Mouse (Mus musculus) left cerebral cortex, adult 2 months (tissue): ENCODE results near the gene Rhno1. TPM values are rescaled to one million over a fixed set of nuclear protein-coding genes. Genes with fewer than 3 reads are reported as not detected.

Source experiments
- DNase-seq, 2 experiments: peaks; one replicate each; pipeline ENCODE4 v3.0.0; 2021 to 2022; ENCODE audit warnings: low spot score in 2 of 2, mixed read lengths in 1 of 2; ENCODE audit errors: extremely low spot score in 1 of 2
- H3K27ac ChIP-seq: fragments of 200-600 bp; 2 replicates; pipeline ENCODE4 v1.8.1; 2022
- H3K4me3 ChIP-seq: fragments of 200-600 bp; 2 replicates; pipeline ENCODE4 v1.8.1; 2022
- CTCF ChIP-seq: fragments of 200-600 bp; IDR thresholded peaks from 2 replicates; pipeline ENCODE4 v1.8.1; 2022; ENCODE audit warnings: antibody characterized with exemption, mild to moderate bottlenecking, moderate library complexity
- intact Hi-C: fragments of 180-260 bp; cut with DNase I; formaldehyde crosslinking; loops from one replicate; pipeline ENCODE4 v1.15.1; 2025
- long read RNA-seq, 2 experiments: library from polyadenylated mRNA; stranded (forward); transcript quantifications; one replicate each; pipeline ENCODE4 v2.0.0; 2021; ENCODE audit warnings: borderline mapping rate in 2 of 2
- total RNA-seq, 2 experiments: library from RNA; stranded (reverse); gene quantifications; 2 replicates each; pipeline ENCODE4 v1.2.3; 2021

The Rhno1 gene
- 10 to 100 TPM; 18.4 to 19.1 TPM for total RNA-seq
- long read RNA-seq, experiment 1, transcript Rhno1-202 (3 exons, 1,108 nt) = major isoform, 7 of 17 reads
- long read RNA-seq, experiment 1, partial matches to known transcripts = 2 of 17 reads
- long read RNA-seq, experiment 1, other reads (novel, unspliced or antisense) = 3 of 17 reads
- long read RNA-seq, experiment 2, transcript Rhno1-202 (3 exons, 1,108 nt) = major isoform, 5 of 10 reads
- long read RNA-seq, experiment 2, partial matches to known transcripts = 0 of 10 reads
- long read RNA-seq, experiment 2, other reads (novel, unspliced or antisense) = 1 of 10 reads

- Histone ChIP-seq H3K27ac (peak within 1 kb of the TSS; percentile 78), H3K4me3 (peak within 1 kb of the TSS; percentile 70)
- TF ChIP-seq CTCF = no peak; the same call in 1 of the 2 replicates
- intact Hi-C loops = loop anchor here (5.0 kb wide), 1 partner anchor 50 kb away; no protein-coding TSS in a partner anchor
- DNase-seq = peak; percentile 83 to 86
Observed at GRCm38 (mm10) chr6:128362381-128363006, at the start of gene Rhno1, which contains the start of gene Foxm1. Gene Rhno1 (minus strand): TSS chr6:128362911. Gene Foxm1 (plus strand): TSS chr6:128362967.

DNA sequence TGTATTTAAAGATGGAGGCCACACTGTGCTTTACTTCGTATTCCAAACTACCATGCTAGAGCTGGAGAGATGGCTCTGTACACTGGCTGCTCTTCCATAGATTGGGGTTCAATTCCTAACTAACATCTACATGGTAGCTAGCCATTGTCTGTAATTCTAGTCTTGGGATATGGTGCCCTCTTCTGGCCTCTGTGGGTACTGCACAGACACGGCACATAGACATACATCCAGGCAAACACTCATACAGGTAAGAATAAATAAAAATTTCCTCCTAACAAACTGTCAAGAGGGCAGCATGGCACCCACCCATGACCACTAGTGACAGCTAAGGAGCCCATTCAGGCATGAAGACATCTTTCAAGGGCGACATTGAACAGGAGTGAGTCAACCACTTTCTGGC lies 48.4 kb upstream of the Rhno1 start:
- H3K4me3 ChIP-seq = no peak overlapping the region
- peak; percentile 98 for TF ChIP-seq CTCF
- intact Hi-C loops = loop anchor here (2.0 to 5.0 kb wide), 3 partner anchors 49 to 176 kb away; partner anchors contain the start of genes Foxm1 and Rhno1
- no peak overlapping the region for H3K27ac ChIP-seq
- DNase-seq = peak; percentile 78 to 89

GRCm38 (mm10) chr6:128410305-128410704 lies 47.6 kb upstream of the Rhno1 start:
- no peak overlapping the region for H3K4me3 ChIP-seq
- DNase-seq = peak in 1 of 2 experiments; percentile 35
- no peak for TF ChIP-seq CTCF
- no peak overlapping the region for H3K27ac ChIP-seq
- intact Hi-C loops = loop anchor here (2.0 to 5.0 kb wide), 3 partner anchors 48 to 176 kb away; partner anchors contain the start of genes Foxm1 and Rhno1

DNA sequence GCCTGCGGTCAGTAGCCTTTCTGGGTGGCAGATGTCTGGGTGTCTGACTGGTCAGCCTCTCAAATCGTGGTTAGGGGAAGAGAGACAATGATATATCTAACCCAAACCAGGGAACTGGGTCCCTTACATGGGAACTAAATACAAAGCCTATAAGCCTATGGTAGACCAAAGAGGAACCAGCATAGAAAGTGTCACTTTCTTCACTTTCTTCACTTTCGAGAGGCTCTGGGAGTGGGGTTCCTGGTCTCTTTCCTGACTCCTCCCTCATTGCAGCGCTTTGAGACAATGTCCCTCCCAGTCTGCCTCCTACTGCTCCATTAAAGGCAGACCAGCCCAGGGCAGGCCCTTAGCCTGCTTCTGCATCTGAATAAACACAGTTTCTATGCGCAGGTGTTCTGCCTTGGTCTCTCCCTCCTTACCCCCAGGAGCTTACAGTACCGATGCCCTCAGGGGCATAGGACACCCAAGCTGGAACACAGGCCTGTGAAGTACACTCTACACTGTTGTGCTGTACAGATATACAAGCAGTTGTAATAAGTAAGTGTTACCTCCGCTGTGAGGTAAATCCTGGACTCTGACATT lies 45.9 kb upstream of the Rhno1 start:
- Histone ChIP-seq H3K4me3 (no peak overlapping the region), H3K27ac (no peak overlapping the region)
- intact Hi-C loops = no loop called here
- TF ChIP-seq CTCF = no peak
- no peak for DNase-seq

DNA sequence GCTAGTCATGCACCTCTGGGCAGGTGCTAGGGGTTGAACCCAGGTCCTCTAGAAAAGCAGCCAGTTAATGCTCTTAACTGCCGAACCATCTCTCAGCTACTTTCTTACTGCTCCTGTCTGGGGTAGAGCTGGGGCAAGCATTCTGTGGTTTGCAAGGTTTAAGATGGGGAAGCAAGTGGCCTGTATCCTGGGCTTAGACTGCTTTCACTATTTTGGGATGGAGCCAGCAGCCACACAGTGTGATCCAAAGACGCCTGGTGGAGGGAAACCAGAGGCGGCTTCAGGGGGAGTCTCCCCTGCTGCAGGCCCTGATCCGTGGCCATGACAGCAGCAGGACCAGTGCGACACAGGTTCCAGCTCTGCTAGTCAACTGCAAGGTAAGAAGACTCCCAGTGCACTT lies 42.0 kb upstream of the Rhno1 start:
- no peak overlapping the region for H3K4me3 ChIP-seq
- no peak overlapping the region for H3K27ac ChIP-seq
- no peak for TF ChIP-seq CTCF
- intact Hi-C loops = no loop called here
- no peak for DNase-seq

DNA sequence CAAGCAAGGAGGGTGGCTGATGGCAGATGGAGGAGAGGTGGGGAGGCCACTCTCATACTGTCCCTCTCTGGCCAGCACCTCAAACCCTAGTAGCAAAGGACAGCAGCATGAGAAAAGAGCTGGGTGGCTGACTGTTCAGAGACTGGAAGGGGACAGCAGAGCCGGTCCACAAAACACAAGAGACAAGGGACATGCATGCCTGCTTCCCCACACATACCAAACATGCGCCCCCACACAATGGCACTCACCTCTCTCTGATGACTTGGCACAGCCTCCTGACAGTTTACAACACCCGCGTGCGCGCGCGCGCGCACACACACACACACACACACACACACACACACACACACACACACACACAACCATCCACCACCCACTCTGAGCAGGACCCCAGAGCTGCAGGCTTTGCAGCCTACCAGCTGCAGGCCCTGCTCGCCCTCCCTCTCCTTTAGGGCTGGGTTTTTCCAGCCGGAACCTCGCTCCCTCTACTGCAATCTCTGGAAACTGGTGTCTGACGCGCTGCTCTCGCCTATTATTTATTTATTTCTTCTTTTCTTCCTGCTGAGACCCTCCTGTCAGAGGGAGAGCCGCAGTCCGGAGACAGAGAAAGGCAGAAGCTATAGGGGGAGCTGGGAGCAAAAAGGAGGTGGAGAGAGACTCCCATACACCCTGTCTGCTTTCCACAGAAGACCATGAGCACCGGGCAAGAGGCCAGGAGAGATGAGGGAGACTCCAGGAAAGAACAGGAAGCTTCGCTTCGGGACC lies 36.9 kb upstream of the Rhno1 start:
- TF ChIP-seq CTCF = no peak
- DNase-seq = peak; percentile 36 to 47
- Histone ChIP-seq H3K4me3 (peak overlapping the region; percentile 37), H3K27ac (peak overlapping the region; percentile 69)
- intact Hi-C loops = no loop called here

- intact Hi-C loops = no loop called here
- TF ChIP-seq CTCF = no peak
- Histone ChIP-seq H3K4me3 (peak within 1 kb of the TSS; percentile 37), H3K27ac (peak within 1 kb of the TSS; percentile 69)
- DNase-seq = no peak
Observed at GRCm38 (mm10) chr6:128398996-128399395, 36.3 kb upstream of the Rhno1 start, which contains the start of gene Nrip2. Gene Nrip2 (plus strand): TSS chr6:128399296.

- Histone ChIP-seq H3K4me3 (no peak overlapping the region), H3K27ac (no peak overlapping the region)
- no peak for TF ChIP-seq CTCF
- intact Hi-C loops = no loop called here
- no peak for DNase-seq
Observed at GRCm38 (mm10) chr6:128397574-128398261, 35.0 kb upstream of the Rhno1 start.

GRCm38 (mm10) chr6:128390683-128391082 lies 28.0 kb upstream of the Rhno1 start:
- no peak for TF ChIP-seq CTCF
- no peak for DNase-seq

GRCm38 (mm10) chr6:128389185-128389584 lies 26.5 kb upstream of the Rhno1 start:
- no peak for DNase-seq
- TF ChIP-seq CTCF = no peak
- intact Hi-C loops = no loop called here
- no peak overlapping the region for H3K27ac ChIP-seq
- no peak overlapping the region for H3K4me3 ChIP-seq

More at GRCm38 (mm10) chr6:128390683-128391082, 28.0 kb upstream of the Rhno1 start:
- intact Hi-C loops = no loop called here
- H3K4me3 ChIP-seq = no peak overlapping the region
- no peak overlapping the region for H3K27ac ChIP-seq

DNA sequence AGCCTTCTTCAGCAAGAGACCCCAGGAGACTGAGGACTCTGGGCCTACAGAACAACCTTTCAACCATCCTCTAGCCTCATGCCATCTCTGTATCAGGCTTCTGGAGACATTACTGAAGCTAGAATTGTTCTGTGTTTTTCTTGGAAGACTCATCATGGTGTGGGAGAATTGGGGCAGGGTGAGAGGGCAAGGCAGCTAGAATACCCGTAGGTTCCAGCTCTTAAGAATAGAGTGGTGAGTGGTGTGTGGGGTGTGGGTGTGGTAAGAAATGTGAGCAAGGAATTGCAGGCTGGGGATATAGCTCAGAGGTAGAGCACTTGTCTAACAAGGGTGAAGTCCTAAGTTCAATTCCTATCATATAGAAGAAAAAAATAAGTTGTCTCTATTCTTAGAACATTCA lies 22.3 kb upstream of the Rhno1 start:
- no peak for DNase-seq
- Histone ChIP-seq H3K27ac (no peak overlapping the region), H3K4me3 (no peak overlapping the region)
- intact Hi-C loops = no loop called here
- TF ChIP-seq CTCF = no peak
